Mouse (Mus musculus): Measurements from ENCODE around the gene Fgf22. TPM values are rescaled to one million over a fixed set of nuclear protein-coding genes. Genes with fewer than 3 reads are reported as not detected.
A peak's percentile ranks its signal among the peaks of the same experiment; 100 is the strongest.

Fgf22 gene
- polyA plus RNA-seq, 1 experiment from 2014 or later, result 0.30 TPM

DNA sequence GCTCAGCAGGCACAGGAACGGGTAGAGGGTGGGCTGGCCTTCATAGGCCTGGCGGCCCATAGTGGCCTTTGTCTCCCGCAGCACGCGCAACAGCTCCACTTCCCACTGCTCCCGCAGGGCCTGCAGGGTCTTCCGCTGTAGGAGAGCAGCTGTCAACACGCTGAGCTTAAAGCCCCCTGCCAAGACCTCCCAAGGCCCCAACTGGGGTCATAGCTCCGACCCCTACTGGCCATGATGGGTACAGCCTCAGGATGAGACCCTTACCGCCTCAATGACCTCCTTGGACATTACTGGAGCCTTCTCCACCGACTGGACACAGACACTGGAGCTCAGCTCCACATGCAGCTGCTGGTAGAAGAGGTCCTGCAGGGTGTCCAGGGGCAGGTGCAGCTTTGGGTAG lies 14.0 kb upstream of the Fgf22 start:
- DNase-seq (no peak), ATAC-seq (ENCODE audit: insufficient read depth) (no peak)
- H3K4me3 ChIP-seq (ENCODE audit: low read depth, low read length), result no peak overlapping the region
- H3K36me3 ChIP-seq (ENCODE audit: insufficient read depth), result peaks cover 80% of the 10 kb centered on the region
- peaks cover 51% of the 10 kb centered on the region for H3K9me3 ChIP-seq (ENCODE audit: low read depth, low read length)
- no peaks in the 10 kb centered on the region for H3K4me1 ChIP-seq (ENCODE audit: insufficient read depth)
- WGBS, result 75% methylated on average over 11 of the region's 11 CpGs
- no peaks in the 10 kb centered on the region for H3K27me3 ChIP-seq (ENCODE audit: insufficient read depth, low read length)
- H3K9ac ChIP-seq, result no peak overlapping the region
- no peak overlapping the region for H3K27ac ChIP-seq (ENCODE audit: low read depth)
- H3K4me2 ChIP-seq, result no peak overlapping the region
- TF ChIP-seq CTCF (IDR thresholded peaks at IDR 0.05; ENCODE audit: low read depth), result peak; percentile 29

DNA sequence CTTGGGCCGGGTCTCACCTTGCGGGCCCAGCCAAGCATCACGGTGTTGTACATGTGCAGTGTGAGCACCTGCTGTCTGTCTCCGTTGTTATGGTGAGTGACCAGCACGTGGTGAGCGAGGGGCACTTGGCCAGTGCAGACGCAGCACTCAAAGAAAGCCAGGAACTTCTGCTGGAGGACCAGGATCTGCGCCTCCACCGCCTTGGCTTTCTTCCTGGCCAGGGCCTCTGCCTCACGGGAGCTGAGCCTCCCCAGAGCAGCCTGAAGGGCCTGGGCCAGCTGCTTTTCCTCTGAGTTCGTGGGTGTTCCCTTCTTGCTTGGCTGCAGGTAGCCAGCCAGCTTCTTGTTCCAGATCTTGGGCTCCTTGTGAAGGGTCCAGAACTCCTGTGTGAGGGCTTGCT lies 11.7 kb upstream of the Fgf22 start:
- H3K27ac ChIP-seq (ENCODE audit: low read depth), result no peak overlapping the region
- no peak for TF ChIP-seq CTCF (IDR thresholded peaks at IDR 0.05; ENCODE audit: low read depth)
- no peaks in the 10 kb centered on the region for H3K4me1 ChIP-seq (ENCODE audit: insufficient read depth)
- ATAC-seq (ENCODE audit: insufficient read depth) (no peak), DNase-seq (no peak)
- no peak overlapping the region for H3K4me2 ChIP-seq
- peaks cover 29% of the 10 kb centered on the region for H3K9me3 ChIP-seq (ENCODE audit: low read depth, low read length)
- WGBS, result 89% methylated on average over 11 of the region's 11 CpGs
- peaks cover 57% of the 10 kb centered on the region for H3K36me3 ChIP-seq (ENCODE audit: insufficient read depth)
- no peak overlapping the region for H3K4me3 ChIP-seq (ENCODE audit: low read depth, low read length)
- H3K9ac ChIP-seq, result no peak overlapping the region
- H3K27me3 ChIP-seq (ENCODE audit: insufficient read depth, low read length), result no peaks in the 10 kb centered on the region

DNA sequence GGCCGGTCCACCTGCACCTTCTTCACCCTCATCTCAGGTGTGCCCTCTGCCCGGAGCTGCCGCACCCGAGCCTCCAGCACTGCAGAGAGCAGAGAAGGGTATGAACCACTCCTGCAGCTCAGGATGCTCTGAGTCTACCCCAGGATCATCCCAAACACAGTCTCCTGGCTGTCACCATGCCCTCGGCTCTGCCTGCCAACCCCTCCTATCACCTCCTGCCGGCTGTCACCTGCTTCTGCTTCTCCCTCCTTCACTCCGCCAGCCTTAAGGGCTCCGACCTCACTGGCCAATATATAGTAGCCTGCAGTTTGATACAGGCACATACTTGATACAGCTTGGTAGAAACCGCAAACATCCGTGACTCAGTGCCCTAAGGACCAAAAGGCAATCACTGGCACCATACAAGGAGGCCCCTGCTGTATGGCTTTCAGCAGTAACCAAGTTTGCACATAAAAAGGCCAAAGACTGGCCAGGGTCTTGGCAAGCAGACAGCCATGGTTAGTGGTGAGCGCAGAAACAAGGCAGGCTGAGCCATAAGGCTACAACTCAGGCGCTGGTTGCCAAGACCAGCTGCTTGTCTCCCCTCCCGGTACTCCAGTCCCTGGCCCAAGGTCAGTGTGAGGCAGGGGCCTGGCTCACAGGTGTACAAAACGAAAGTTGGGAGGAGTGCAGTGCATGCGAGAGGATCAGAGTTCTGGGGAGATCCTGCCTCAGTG lies 11.1 kb upstream of the Fgf22 start:
- 91% methylated on average over 15 of the region's 15 CpGs for WGBS

DNA sequence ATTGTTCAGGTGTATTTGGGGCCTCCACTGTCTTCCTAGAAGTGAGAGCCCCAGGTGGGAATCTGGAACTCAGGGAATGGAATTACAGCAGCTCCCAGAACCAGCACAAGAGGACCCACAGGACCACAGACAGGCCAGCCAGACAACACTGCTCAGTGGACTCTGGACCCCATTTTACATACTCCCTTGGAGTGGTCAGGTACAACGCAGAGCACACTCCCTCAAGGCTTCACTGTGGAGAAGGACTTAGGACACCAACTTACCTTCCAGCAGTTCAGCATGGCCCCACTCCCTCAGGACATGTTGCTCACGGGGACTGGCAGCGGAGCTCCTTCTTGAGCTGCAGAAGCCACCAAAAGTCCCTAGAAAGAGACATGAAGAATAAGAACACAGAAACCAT lies 9.5 kb upstream of the Fgf22 start:
- peak overlapping the region; percentile 73 for H3K4me2 ChIP-seq
- no peak overlapping the region for H3K27ac ChIP-seq (ENCODE audit: low read depth)
- H3K9me3 ChIP-seq (ENCODE audit: low read depth, low read length), result peaks cover 6% of the 10 kb centered on the region
- ATAC-seq (ENCODE audit: insufficient read depth) (no peak), DNase-seq (no peak)
- 86% methylated on average over 3 of the region's 3 CpGs for WGBS
- H3K36me3 ChIP-seq (ENCODE audit: insufficient read depth), result peaks cover 35% of the 10 kb centered on the region
- H3K4me1 ChIP-seq (ENCODE audit: insufficient read depth), result no peaks in the 10 kb centered on the region
- no peaks in the 10 kb centered on the region for H3K27me3 ChIP-seq (ENCODE audit: insufficient read depth, low read length)
- H3K4me3 ChIP-seq (ENCODE audit: low read depth, low read length), result peak overlapping the region; percentile 60
- H3K9ac ChIP-seq, result no peak overlapping the region; the same call in 1 of the 2 replicates
- no peak for TF ChIP-seq CTCF (IDR thresholded peaks at IDR 0.05; ENCODE audit: low read depth)

More for the DNA sequence above, 11.1 kb upstream of the Fgf22 start:
- H3K27ac ChIP-seq (ENCODE audit: low read depth), result no peak overlapping the region
- H3K4me1 ChIP-seq (ENCODE audit: insufficient read depth), result no peaks in the 10 kb centered on the region
- peaks cover 51% of the 10 kb centered on the region for H3K36me3 ChIP-seq (ENCODE audit: insufficient read depth)
- H3K9ac ChIP-seq, result no peak overlapping the region
- H3K9me3 ChIP-seq (ENCODE audit: low read depth, low read length), result peaks cover 22% of the 10 kb centered on the region
- no peak overlapping the region for H3K4me3 ChIP-seq (ENCODE audit: low read depth, low read length)
- H3K27me3 ChIP-seq (ENCODE audit: insufficient read depth, low read length), result no peaks in the 10 kb centered on the region
- H3K4me2 ChIP-seq, result no peak overlapping the region
- no peak for TF ChIP-seq CTCF (IDR thresholded peaks at IDR 0.05; ENCODE audit: low read depth)
- DNase-seq, result no peak
- ATAC-seq (ENCODE audit: insufficient read depth), result no peak

DNA sequence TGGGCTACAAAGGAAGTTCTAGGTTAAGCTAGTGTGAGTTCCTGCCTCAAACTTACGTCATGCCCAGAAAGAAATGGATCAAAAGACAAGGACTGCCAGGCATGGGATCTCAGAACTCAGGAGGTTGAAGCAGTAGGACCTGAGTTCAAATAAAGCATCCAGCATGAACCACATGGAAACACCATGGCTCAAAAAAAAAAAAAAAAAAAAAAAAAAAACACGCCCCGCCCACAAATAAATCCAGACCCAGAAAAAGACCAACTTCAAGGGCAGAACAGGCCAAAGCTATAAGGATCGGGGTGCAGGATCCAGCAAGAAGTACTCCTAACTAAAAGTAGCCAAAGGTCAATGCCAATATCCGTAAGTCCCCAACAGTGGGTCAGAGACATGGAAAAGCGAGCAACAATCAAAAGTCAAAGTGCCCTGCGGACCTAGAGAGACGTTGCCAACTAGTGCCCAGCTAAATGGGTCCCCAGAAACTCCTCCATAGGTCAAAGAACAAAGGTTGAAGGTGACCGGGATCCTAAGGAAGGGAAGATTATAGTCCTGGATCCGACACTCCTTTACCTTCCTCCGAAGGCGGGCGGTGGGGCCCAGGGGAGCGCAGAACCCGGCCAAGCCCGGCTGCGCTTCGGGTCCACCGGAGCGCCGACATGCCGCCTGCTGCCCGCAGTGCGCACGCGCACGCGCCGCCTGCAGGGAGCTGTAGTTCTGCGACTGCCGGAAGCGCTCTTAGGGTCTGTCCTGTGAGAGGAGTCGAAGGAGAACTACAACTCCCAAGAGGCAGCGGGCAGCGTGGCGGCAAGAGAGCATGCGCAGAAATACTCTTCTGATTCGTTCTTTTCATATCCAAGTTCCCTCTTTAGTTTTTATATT lies 8.7 kb upstream of the Fgf22 start, which contains the start of gene Polrmt:
Gene Polrmt (minus strand): TSS at position 684 of the 876 bp plus-strand sequence.
- DNase-seq (peak; percentile 99), ATAC-seq (ENCODE audit: insufficient read depth) (peak; percentile 98)
- Histone ChIP-seq H3K4me2 (peak within 1 kb of the TSS; percentile 73), H3K4me1 (ENCODE audit: insufficient read depth) (no peaks in the 10 kb centered on the region), H3K27ac (ENCODE audit: low read depth) (no peak within 1 kb of the TSS), H3K36me3 (ENCODE audit: insufficient read depth) (peaks cover 27% of the 10 kb centered on the region), H3K9me3 (ENCODE audit: low read depth, low read length) (no peaks in the 10 kb centered on the region), H3K4me3 (ENCODE audit: low read depth, low read length) (peak within 1 kb of the TSS; percentile 60), H3K27me3 (ENCODE audit: insufficient read depth, low read length) (no peaks in the 10 kb centered on the region), H3K9ac (peak within 1 kb of the TSS; percentile 57)
- 3% methylated on average over 38 of the region's 38 CpGs for WGBS
- peak; percentile 54 for TF ChIP-seq CTCF (IDR thresholded peaks at IDR 0.05; ENCODE audit: low read depth)

DNA sequence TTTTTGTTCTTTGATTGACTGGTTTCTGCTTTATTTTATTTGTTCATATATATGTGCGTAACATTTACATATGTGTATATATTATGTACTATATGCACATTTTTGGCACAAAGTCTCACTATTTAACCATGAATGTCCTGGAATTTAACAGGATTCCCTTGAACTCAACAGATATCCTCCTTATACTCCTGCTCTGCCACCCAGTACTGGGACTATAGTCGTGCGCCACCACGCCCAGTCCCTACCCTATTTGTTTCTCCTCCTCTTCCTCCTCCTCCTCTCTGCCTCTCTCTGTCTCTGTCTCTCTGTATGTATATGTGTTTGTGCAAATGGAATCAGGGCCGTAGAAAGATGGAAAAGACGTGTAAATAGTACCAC lies 8.1 kb upstream of the Fgf22 start:
- Histone ChIP-seq H3K4me1 (ENCODE audit: insufficient read depth) (no peaks in the 10 kb centered on the region), H3K4me2 (peak overlapping the region; percentile 73), H3K27ac (ENCODE audit: low read depth) (no peak overlapping the region), H3K4me3 (ENCODE audit: low read depth, low read length) (peak overlapping the region; percentile 60), H3K36me3 (ENCODE audit: insufficient read depth) (peaks cover 21% of the 10 kb centered on the region), H3K9ac (peak overlapping the region; percentile 13; the same call in 1 of the 2 replicates), H3K9me3 (ENCODE audit: low read depth, low read length) (no peaks in the 10 kb centered on the region), H3K27me3 (ENCODE audit: insufficient read depth, low read length) (no peaks in the 10 kb centered on the region)
- TF ChIP-seq CTCF (IDR thresholded peaks at IDR 0.05; ENCODE audit: low read depth), result no peak
- WGBS, result 24% methylated on average over 6 of the region's 6 CpGs
- ATAC-seq (ENCODE audit: insufficient read depth) (peak; percentile 64), DNase-seq (no peak)

DNA sequence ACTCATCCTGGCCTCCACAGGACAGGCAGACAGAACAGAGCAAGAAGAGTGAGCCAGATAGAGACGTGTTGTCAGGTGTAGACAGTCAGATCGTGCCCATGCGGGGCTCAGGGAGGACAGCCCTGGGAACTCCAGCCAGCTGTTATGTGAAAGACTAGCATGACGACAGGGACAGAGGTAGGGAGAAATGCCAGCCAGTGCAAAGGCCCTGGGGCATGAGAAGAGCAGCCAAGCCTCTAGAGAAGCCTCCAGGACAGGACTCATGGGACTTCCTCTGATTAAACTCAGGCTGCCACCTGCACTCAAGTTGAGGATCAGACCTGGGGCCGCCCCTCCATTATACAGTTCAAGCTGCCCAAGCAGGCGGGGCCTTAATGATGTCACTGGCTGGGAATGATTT lies 6.4 kb upstream of the Fgf22 start:
- Histone ChIP-seq H3K9me3 (ENCODE audit: low read depth, low read length) (no peaks in the 10 kb centered on the region), H3K27me3 (ENCODE audit: insufficient read depth, low read length) (no peaks in the 10 kb centered on the region), H3K4me2 (no peak overlapping the region), H3K27ac (ENCODE audit: low read depth) (no peak overlapping the region), H3K4me3 (ENCODE audit: low read depth, low read length) (no peak overlapping the region), H3K36me3 (ENCODE audit: insufficient read depth) (peaks cover 6% of the 10 kb centered on the region; the same call in 1 of the 2 replicates), H3K9ac (no peak overlapping the region), H3K4me1 (ENCODE audit: insufficient read depth) (no peaks in the 10 kb centered on the region)
- 73% methylated on average over 6 of the region's 6 CpGs for WGBS
- no peak for ATAC-seq (ENCODE audit: insufficient read depth)
- no peak for TF ChIP-seq CTCF (IDR thresholded peaks at IDR 0.05; ENCODE audit: low read depth)
- no peak for DNase-seq
